Mouse (Mus musculus) MEL (cell line): ENCODE measurements around the gene Grik4. TPM values are rescaled to one million over a fixed set of nuclear protein-coding genes. Genes with fewer than 3 reads are reported as not detected.

Source experiments
- DNase-seq: peaks from one replicate; pipeline ENCODE4 v3.0.0; 2011; ENCODE audit warnings: low read depth, low spot score
- H3K27ac ChIP-seq: 2 replicates; pipeline ENCODE4 v1.5.1; 2012; ENCODE audit warnings: low read depth, mild to moderate bottlenecking, control low read depth, low read length, moderate library complexity; ENCODE audit not compliant: control insufficient read depth
- H3K27me3 ChIP-seq, 2 experiments: fragments of 150-350 bp in 1 of 2; sonication (generic) in 1 of 2; 2 replicates each; pipeline ENCODE4 v1.6.1; 2012; ENCODE audit warnings: low read length in 2 of 2, mild to moderate bottlenecking in 2 of 2, improper control_type of control experiment in 1 of 2, moderate library complexity in 1 of 2; ENCODE audit not compliant: insufficient read depth in 2 of 2, control insufficient read depth in 1 of 2
- H3K36me3 ChIP-seq, 2 experiments: 2 replicates each; pipeline ENCODE4 v1.6.1; 2012 to 2014; ENCODE audit warnings: low read length in 2 of 2, improper control_type of control experiment in 1 of 2, inconsistent platforms in 1 of 2, mild to moderate bottlenecking in 1 of 2; ENCODE audit not compliant: insufficient read depth in 2 of 2, control insufficient read depth in 1 of 2
- H3K4me1 ChIP-seq, 2 experiments: fragments of 150-350 bp in 1 of 2; sonication (generic) in 1 of 2; 2 replicates each; pipeline ENCODE4 v1.6.1; 2012; ENCODE audit warnings: low read length in 2 of 2, improper control_type of control experiment in 1 of 2, mild to moderate bottlenecking in 1 of 2; ENCODE audit not compliant: insufficient read depth in 2 of 2, control insufficient read depth in 1 of 2
- H3K4me3 ChIP-seq, 2 experiments: fragments of 150-350 bp in 1 of 2; sonication (generic) in 1 of 2; 2 replicates each; pipeline ENCODE4 v1.5.1; 2012; ENCODE audit warnings: low read depth in 2 of 2, low read length in 2 of 2, mild to moderate bottlenecking in 2 of 2, moderate library complexity in 2 of 2, control low read depth in 1 of 2, improper control_type of control experiment in 1 of 2; ENCODE audit not compliant: control insufficient read depth in 1 of 2, insufficient read depth in 1 of 2
- H3K79me2 ChIP-seq: 2 replicates; pipeline ENCODE4 v1.6.1; 2012; ENCODE audit warnings: mild to moderate bottlenecking, low read length, moderate library complexity; ENCODE audit not compliant: control insufficient read depth, poor library complexity, insufficient read depth
- H3K9ac ChIP-seq: 2 replicates; pipeline ENCODE4 v1.6.1; 2012; ENCODE audit warnings: low read depth, mild to moderate bottlenecking, control low read depth, low read length, moderate library complexity; ENCODE audit not compliant: control insufficient read depth, poor library complexity, severe bottlenecking
- H3K9me3 ChIP-seq: fragments of 150-350 bp; sonication (generic); replicated peaks from 2 replicates; pipeline ENCODE4 v1.6.1; 2012; ENCODE audit warnings: mild to moderate bottlenecking, low read length, improper control_type of control experiment, moderate library complexity; ENCODE audit not compliant: insufficient read depth
- BHLHE40 ChIP-seq: IDR thresholded peaks from 2 replicates; pipeline ENCODE4 v1.6.1; 2012; ENCODE audit warnings: low read depth, mild to moderate bottlenecking, inconsistent platforms, low read length, improper control_type of control experiment, borderline replicate concordance
- CHD2 ChIP-seq: IDR thresholded peaks from 2 replicates; pipeline ENCODE4 v1.6.1; 2011; ENCODE audit warnings: low read length, improper control_type of control experiment
- E2F4 ChIP-seq: IDR thresholded peaks from 2 replicates; pipeline ENCODE4 v1.6.1; 2011; ENCODE audit warnings: low read depth, low read length, improper control_type of control experiment, borderline replicate concordance
- EP300 ChIP-seq, 2 experiments: IDR thresholded peaks; 2 replicates each; pipeline ENCODE4 v1.6.1; 2011; ENCODE audit warnings: improper control_type of control experiment in 2 of 2, low read length in 2 of 2, low read depth in 1 of 2, mild to moderate bottlenecking in 1 of 2
- ETS1 ChIP-seq: IDR thresholded peaks from 2 replicates; pipeline ENCODE4 v1.6.1; 2012; ENCODE audit warnings: low read depth, mild to moderate bottlenecking, inconsistent platforms, low read length, improper control_type of control experiment, moderate library complexity
- GATA1 ChIP-seq: IDR thresholded peaks from 2 replicates; pipeline ENCODE4 v1.6.1; 2011; ENCODE audit warnings: low read depth, low read length, improper control_type of control experiment
- JUND ChIP-seq: IDR thresholded peaks from 2 replicates; pipeline ENCODE4 v1.6.1; 2011; ENCODE audit warnings: low read depth, mild to moderate bottlenecking, improper control_type of control experiment, low read length
- MAFK ChIP-seq: IDR thresholded peaks from 2 replicates; pipeline ENCODE4 v1.6.1; 2011; ENCODE audit warnings: low read depth, mild to moderate bottlenecking, low read length, improper control_type of control experiment, borderline replicate concordance
- MAZ ChIP-seq: IDR thresholded peaks from 2 replicates; pipeline ENCODE4 v1.6.1; 2012; ENCODE audit warnings: low read depth, mild to moderate bottlenecking, inconsistent platforms, low read length, improper control_type of control experiment
- MXI1 ChIP-seq: IDR thresholded peaks from 2 replicates; pipeline ENCODE4 v1.6.1; 2011; ENCODE audit warnings: mild to moderate bottlenecking, low read depth, low read length, improper control_type of control experiment
- MYB ChIP-seq: IDR thresholded peaks from 2 replicates; pipeline ENCODE4 v1.6.1; 2011; ENCODE audit warnings: mild to moderate bottlenecking, low read depth, low read length, improper control_type of control experiment
- NELFE ChIP-seq: IDR thresholded peaks from 2 replicates; pipeline ENCODE4 v1.6.1; 2011; ENCODE audit warnings: low read depth, low read length, improper control_type of control experiment
- NRF1 ChIP-seq: IDR thresholded peaks from 2 replicates; pipeline ENCODE4 v1.6.1; 2014; ENCODE audit warnings: low read depth, mild to moderate bottlenecking, inconsistent platforms, low read length, improper control_type of control experiment, moderate library complexity; ENCODE audit not compliant: poor library complexity, insufficient read depth, severe bottlenecking
- POLR2A ChIP-seq, 2 experiments: IDR thresholded peaks; 2 replicates each; pipeline ENCODE4 v1.6.1; 2011 to 2012; ENCODE audit warnings: low read length in 2 of 2, mild to moderate bottlenecking in 2 of 2, control low read depth in 1 of 2, improper control_type of control experiment in 1 of 2, low read depth in 1 of 2, moderate library complexity in 1 of 2; ENCODE audit not compliant: control insufficient read depth in 1 of 2, insufficient read depth in 1 of 2, poor library complexity in 1 of 2
- POLR2AphosphoS2 ChIP-seq: IDR thresholded peaks from 2 replicates; pipeline ENCODE4 v1.6.1; 2011; ENCODE audit warnings: low read length, improper control_type of control experiment
- POLR2AphosphoS5 ChIP-seq: IDR thresholded peaks from 2 replicates; pipeline ENCODE4 v1.6.1; 2012; ENCODE audit warnings: low read depth, borderline replicate concordance, mild to moderate bottlenecking, inconsistent platforms, low read length, moderate library complexity, mixed read lengths
- RCOR1 ChIP-seq: IDR thresholded peaks from 2 replicates; pipeline ENCODE4 v1.6.1; 2012; ENCODE audit warnings: low read depth, mild to moderate bottlenecking, inconsistent platforms, low read length, improper control_type of control experiment
- SIN3A ChIP-seq: IDR thresholded peaks from 2 replicates; pipeline ENCODE4 v1.6.1; 2012; ENCODE audit warnings: low read length, improper control_type of control experiment, inconsistent platforms
- UBTF ChIP-seq: IDR thresholded peaks from 2 replicates; pipeline ENCODE4 v1.6.1; 2012; ENCODE audit warnings: low read depth, mild to moderate bottlenecking, inconsistent platforms, low read length, improper control_type of control experiment, moderate library complexity, borderline replicate concordance; ENCODE audit not compliant: insufficient read depth
- USF1 ChIP-seq: IDR thresholded peaks from 2 replicates; pipeline ENCODE4 v1.6.1; 2014; ENCODE audit warnings: low read depth, mild to moderate bottlenecking, inconsistent platforms, low read length, improper control_type of control experiment, moderate library complexity
- USF2 ChIP-seq, 2 experiments: IDR thresholded peaks; 2 replicates each; pipeline ENCODE4 v1.6.1; 2011 to 2012; ENCODE audit warnings: improper control_type of control experiment in 2 of 2, low read length in 2 of 2, borderline replicate concordance in 1 of 2, inconsistent platforms in 1 of 2, low read depth in 1 of 2, mild to moderate bottlenecking in 1 of 2; ENCODE audit not compliant: insufficient read depth in 1 of 2
- ZMIZ1 ChIP-seq: IDR thresholded peaks from 2 replicates; pipeline ENCODE4 v1.6.1; 2012; ENCODE audit warnings: low read depth, mild to moderate bottlenecking, inconsistent platforms, low read length, improper control_type of control experiment, moderate library complexity
- polyA plus RNA-seq, 2 experiments: library from polyadenylated mRNA; stranded (reverse) in 1 of 2; unstranded in 1 of 2; fragments of >175 nt in 1 of 2; fragments of >200 nt in 1 of 2; gene quantifications; 2 replicates each; pipeline versions ENCODE4 v1.2.1 to v1.2.4; 2012; ENCODE audit warnings: low replicate concordance in 2 of 2, low read depth in 1 of 2; ENCODE audit not compliant: insufficient read length in 2 of 2, insufficient read depth in 1 of 2, missing spikeins in 1 of 2
- total RNA-seq: library from RNA; depleted of rRNA; stranded (reverse); fragments of 300-350 nt; gene quantifications from 2 replicates; pipeline ENCODE4 v1.2.3, GENCODE M21; 2012

Gene Grik4
- total and polyA plus RNA-seq, 3 experiments = 0.17 TPM; not detected in 2

DNA sequence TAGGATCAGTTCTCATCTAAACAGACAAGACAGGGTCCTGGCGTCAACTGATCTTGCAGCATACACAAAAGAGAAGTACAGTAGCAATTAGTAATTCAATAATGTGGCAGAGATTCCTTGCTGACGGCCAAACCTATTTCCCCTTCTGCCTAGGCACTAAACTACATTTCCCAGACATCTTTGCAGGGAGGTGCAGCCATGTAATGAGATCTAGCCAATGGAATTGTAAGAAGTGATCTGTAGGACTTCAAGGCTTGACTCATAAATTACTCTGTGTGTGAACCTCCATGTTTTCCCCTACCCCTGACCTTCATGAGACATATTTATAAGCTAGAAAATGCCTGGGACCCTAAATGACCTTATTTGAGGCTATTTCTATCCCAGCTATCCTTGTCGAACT is 296.7 kb downstream of the Grik4 start:
- no peaks in the 10 kb centered on the region for H3K79me2 ChIP-seq
- no peaks in the 10 kb centered on the region for H3K27me3 ChIP-seq
- H3K27ac ChIP-seq = no peak overlapping the region
- H3K36me3 ChIP-seq = no peaks in the 10 kb centered on the region
- no peaks in the 10 kb centered on the region for H3K9me3 ChIP-seq
- H3K4me3 ChIP-seq = no peak overlapping the region
- H3K9ac ChIP-seq = no peak overlapping the region
- DNase-seq = no peak
- TF ChIP-seq MAZ (no peak), MAFK (no peak), ZMIZ1 (no peak), JUND (no peak)
- H3K4me1 ChIP-seq = no peaks in the 10 kb centered on the region

DNA sequence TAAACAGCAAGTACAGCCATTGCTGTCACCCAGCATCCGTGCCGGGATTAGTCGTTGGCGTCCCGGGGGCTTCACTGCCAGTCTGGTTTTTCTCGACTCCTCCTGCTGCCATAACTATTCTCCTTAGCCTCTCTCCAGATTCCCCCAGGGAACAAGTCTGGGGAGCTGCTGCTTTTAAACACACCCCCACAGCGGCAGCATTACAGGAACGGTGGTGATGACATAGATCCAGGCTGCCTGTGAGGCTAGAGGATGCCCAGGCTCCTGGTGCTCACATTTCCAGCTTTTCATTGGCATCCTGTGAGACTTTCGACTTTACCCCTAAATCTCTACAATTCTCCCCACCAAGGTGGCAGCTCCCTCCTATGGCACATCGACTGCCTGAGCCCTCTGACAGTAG is 297.5 kb downstream of the Grik4 start:
- H3K9ac ChIP-seq = no peak overlapping the region
- no peaks in the 10 kb centered on the region for H3K36me3 ChIP-seq
- no peak for DNase-seq
- TF ChIP-seq USF1 (no peak), CHD2 (no peak), GATA1 (no peak), RCOR1 (no peak), USF2 (IDR thresholded peaks at IDR 0.05; ENCODE audit: borderline replicate concordance in 1 of 2, insufficient read depth in 1 of 2, low read depth in 1 of 2, low read length in 2 of 2) (no peak), SIN3A (no peak), MXI1 (no peak), POLR2A (IDR thresholded peaks at IDR 0.05; ENCODE audit: control insufficient read depth in 1 of 2, insufficient read depth in 1 of 2, low read depth in 1 of 2, low read length in 2 of 2, poor library complexity in 1 of 2) (no peak), POLR2AphosphoS5 (no peak), BHLHE40 (no peak), UBTF (no peak), NELFE (no peak), ETS1 (no peak), POLR2AphosphoS2 (no peak), MYB (no peak), EP300 (IDR thresholded peaks at IDR 0.05; ENCODE audit: low read depth in 1 of 2, low read length in 2 of 2) (no peak), NRF1 (no peak), E2F4 (no peak)
- H3K27ac ChIP-seq = no peak overlapping the region
- H3K4me1 ChIP-seq = no peaks in the 10 kb centered on the region
- no peaks in the 10 kb centered on the region for H3K27me3 ChIP-seq
- H3K79me2 ChIP-seq = no peaks in the 10 kb centered on the region
- no peaks in the 10 kb centered on the region for H3K9me3 ChIP-seq
- H3K4me3 ChIP-seq = no peak overlapping the region
